Mouse (Mus musculus): ENCODE results near the gene Tsga10ip.

Tsga10ip gene

DNA sequence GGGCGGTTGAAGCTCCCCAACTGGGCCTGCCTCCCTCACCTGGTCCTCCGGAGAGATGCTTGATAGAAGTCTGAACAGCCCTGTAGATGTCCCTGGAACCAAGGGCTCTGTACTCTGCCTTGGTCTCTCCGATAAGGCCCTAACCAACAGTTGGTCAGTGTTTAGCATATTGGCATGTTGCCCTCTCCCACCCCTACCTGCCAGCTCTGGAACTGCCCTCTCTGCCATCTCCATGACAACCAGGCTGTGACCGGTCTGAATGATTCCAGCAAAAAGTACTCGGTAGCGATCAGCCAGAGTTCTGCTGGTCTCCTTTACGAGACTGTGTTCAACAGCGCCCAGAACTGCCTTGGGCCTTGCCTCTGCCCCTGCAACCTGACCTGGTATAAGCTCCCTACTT, at the start of gene Tsga10ip:
Tsga10ip (minus strand) TSS at position 234 of the 400 bp plus-strand sequence.
- no peak for DNase-seq (ENCODE audit: low read depth, low spot score)

DNA sequence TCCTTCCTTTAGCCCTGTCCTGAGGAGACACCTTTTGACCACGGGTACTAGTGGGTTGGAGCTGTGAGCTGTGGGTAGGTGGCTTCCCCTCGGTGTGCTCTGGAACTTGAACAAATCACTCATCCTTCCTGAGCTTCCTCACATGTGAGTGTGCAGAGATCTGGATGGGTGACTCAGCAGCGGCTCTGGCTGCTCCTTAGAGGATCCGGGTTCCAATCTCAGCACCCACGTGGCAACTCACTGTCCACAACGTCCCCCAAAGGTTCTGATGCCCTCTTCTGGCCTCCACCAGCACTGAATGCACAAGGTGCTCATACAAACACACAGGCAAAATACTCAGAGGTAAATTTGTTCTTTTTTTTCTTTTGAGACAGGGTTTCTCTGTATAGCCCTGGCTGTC, 49.4 kb upstream of the Tsga10ip start:
- no peak for DNase-seq (ENCODE audit: low read depth, low spot score)

DNA sequence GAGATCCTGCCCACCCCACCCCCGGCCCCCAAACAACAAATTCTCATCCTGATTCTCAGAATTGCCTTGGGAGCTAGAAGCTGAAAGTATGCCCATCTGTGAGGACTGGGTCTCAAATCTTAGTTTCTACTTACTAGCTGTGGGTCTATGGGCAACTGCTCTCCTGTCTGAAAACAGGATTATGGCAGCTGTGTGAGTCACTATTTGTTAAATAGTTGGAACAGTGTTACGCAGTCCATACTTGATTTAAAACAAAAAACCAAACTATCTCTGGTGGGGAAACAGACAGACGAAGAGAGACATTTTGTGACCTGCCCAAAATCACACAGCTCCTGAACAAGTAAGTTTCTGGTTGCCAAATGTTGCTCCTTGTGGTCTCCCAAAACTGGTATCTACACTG, 47.3 kb upstream of the Tsga10ip start:
- no peak for DNase-seq (ENCODE audit: low read depth, low spot score)

DNA sequence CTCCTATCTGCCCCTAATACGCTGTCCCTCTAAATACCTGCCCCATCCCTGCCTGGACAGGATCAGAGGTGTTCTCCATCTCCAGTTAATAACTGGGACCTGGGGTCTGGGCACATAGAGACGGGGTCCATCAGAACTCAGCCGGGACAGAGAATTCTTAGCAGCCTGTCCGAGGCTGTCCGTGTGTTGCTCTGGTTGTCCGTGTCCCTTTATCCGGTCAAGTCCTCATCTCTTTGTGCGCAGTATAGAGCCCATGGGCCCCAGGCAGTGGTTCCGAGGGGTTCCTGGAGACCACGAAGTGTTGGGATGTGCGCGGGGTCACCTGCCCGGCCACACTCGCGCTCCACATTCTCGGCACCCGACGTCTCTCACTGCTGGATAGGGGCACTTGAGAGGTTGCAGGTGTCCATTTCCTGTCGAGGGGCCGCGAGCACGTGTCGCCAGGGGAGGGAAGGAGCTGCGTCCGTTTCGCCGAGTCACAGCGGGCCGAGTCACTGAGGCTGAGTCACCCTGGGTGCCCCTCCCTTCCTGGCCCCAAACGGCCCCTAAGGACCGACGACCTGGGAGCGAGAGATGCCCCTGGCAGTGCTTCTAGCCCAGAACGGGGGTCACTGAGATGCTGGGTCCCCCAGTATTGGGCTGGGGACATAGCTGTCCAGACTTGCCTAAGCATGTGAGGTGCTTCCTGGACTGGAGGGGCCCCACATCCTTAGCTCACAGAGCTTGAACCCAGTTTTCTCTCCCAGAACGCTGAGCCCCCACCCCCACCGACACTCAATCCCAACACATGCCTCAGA, 46.2 kb upstream of the Tsga10ip start:
- peak; percentile 56 for DNase-seq (ENCODE audit: low read depth, low spot score)

DNA sequence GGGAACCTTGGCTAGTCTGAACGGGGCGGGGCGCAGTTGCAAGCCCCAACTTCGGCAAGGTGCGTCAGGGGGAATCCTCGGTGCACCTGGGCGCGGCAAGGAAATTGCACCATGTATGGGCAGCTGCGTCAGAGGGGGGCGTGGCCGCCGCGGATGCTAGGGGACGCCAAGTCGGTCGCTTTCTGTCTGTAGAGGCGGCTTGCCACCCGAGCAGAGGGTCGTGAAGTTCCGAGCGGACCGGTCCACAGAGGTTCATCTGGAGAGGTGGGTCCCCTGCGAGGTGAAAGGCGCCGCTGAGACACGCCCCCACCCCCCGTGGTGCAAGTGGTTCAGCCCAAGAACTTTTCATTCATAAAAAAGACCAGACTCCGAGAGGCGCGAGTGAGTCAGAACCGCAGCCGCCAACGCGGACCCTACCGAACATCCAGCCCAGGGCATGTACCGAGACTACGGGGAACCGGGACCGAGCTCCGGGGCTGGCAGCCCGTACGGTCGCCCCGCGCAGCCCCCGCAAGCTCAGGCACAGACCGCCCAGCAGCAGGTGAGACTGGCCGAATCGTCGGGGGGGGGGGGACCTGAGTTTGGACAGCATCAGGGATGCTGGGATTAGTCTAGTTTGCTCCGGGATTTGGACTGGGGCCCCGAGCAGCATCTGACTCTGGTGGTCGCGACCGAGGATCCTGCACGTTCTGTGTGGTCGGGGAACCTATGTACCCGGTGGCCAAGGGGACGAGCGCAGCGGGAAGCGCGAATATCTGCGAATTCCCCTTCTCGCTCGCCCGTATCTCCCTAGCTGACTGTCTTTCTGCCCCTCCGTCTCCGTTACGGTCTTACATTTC, 45.4 kb upstream of the Tsga10ip start, which contains the start of gene Fosl1:
Fosl1 (plus strand) TSS at position 33 of the 839 bp plus-strand sequence.
- DNase-seq (ENCODE audit: low read depth, low spot score), result peak; percentile 94

DNA sequence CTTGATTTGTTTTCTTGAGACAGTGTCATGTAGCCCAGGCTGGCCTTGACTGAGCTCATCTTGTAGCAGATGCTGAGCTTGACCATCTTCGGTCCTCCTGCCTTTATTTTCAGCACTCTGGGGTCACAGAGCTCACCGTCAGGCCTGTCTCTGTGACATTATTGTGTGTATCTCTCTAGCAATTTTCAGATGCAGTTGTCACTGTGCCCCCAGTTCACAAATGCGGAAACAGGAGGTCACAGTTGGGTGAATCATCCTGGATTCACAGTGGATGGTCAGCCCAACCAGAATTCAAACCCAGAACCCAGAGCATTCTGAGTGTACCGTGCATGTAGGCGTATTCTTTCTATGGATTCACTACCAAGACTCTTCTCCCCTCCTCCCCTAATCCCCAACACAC, 43.4 kb upstream of the Tsga10ip start:
- no peak for DNase-seq (ENCODE audit: low read depth, low spot score)

DNA sequence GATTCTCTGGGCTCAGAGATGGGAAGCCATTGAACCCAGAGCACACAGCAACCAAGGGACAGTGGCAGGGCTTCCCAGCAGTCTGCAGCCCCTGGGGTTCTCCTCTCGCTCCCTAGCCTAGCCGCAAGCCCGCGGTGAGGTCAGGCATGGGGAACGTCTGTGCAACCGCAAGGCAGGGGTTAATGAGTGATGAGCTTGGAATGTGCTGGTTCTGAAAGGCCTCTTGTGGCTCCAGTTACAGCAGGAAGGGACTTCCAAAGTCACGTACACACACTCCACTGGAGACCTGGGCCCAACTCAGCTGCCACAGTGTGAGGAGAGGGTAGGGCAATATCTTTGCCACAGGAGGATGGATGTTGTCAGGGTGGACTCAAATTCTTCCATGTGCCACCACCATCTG, 42.6 kb upstream of the Tsga10ip start:
- DNase-seq (ENCODE audit: low read depth, low spot score), result no peak

DNA sequence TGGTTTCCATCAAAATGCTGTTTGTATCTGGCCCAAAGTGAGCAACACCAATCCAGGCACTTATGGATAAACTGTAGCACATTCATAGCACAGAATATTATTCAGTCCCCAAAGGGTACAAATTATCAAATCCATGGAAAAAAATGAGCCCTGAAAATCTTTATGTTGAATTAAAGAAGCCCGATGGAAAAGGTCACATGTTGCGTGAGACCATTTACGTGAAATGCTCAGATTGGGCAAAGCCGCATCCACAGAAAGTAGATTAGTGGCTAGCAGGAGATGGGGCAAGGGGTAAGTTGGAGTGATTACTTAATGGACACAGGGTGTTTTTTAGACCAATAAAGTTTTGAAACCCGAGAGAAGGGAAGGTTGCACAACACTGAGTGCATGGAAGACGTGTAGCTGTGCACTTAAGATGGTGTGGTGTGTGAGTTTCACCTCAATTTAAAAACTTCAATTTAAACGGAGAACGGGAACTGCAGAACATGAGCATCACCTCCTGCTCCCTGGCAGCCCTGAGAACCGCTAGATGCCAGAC, 42.1 kb upstream of the Tsga10ip start:
- DNase-seq (ENCODE audit: low read depth, low spot score), result no peak

DNA sequence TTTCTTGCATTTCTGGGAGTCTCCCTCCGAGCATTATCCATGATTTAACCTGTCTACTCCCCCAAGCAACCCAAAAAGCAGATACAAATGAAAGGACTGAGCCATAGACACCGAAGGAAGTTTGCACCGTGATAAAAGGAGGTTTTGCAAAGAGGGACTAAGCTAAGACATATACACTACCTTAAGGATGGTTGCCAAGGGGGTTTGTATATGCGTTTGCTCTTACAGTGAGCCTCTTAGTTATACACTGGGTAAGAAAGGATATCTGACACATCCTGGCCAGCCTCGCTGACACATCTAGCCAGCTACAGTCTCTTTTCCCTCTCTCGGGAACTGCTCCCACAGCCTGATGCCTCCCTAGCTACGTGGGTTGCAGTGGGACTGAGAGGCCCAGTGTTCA, 31.6 kb upstream of the Tsga10ip start:
- peak; percentile 14 for DNase-seq (ENCODE audit: low read depth, low spot score)

DNA sequence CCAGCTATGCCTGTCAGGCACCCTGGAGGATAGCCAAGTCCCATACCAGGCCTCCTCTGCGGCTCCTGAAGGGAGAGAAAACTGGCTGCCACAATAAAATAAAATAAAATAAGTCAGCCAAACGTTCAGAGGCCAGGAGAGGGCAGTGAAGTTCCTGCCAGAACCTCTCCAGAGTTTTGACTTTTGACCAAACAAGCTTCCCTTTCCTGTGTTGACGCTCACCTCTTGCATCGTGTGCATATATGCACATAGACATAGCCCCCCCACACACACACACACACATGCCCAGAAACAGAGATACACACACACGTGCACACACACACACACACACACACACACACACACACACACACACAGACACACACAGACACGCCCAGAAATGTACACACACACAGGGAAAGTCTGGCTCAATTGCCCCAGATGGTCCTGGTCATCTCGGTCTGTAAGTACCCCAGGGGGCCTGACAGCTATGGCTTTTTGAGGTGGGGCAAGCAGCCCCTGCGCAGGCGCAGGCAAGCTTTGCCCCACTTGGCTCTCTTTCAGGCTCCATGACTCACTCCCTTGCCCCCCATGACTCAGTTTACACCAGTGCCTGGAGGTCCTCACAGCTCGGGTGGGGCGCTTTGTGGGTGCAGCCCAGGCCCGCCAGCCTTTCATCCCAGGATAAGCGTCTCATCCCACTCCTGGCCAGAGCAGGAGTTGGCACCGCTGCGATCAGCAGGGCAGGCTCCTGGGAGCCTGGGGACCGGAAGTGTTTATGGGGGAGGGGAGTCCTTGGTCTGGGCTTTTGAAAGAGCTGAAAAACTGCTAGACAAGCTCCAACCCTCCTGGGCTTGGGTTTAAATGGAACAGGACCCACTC, 30.9 kb upstream of the Tsga10ip start:
- peak; percentile 75 for DNase-seq (ENCODE audit: low read depth, low spot score)

DNA sequence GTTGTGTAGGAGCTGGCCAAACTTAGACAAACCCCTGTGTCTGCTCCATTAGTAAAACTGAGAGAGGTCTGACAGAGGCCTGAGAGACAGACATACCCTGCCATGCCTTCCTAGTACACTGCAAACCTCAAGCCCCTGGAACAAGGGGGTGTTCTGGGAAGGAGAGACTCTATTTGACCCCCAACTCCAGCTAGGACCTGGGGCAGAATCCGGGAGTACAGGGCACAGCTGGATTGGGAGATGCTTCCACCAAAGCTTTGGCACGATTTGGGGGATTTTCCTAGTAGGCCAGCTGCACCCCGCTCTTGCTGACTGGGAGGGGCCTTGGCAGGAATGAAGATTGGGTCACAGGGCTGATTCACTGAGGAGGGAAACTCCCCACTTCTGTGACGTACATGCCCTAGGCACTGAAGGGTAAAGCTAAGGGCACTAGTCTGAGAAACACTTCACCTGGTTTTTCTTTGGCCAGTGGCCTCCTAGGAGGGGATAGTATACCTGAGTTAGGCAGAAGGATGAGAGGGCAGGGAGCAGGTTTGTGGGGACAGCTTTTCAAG, 29.7 kb upstream of the Tsga10ip start:
- DNase-seq (ENCODE audit: low read depth, low spot score), result peak; percentile 66

DNA sequence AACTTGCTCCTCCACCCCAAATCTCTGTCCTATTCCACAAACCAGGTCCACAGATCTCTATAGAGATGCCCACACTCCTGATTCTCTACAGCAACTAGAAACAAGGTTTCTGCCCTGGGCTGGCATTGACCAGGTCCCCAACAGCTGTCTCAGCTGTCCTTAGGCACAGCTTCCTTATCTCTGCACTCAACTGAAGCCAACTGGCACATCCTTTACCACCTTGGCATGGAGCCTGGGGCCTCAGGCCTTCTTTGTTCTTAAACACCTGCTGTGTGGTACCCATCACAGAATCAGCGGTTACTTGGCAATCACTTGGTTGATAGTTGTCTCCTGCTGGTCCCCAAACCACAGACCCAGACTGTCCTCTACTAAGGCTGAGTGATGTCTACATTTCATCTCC, 28.1 kb upstream of the Tsga10ip start:
- DNase-seq (ENCODE audit: low read depth, low spot score), result no peak

DNA sequence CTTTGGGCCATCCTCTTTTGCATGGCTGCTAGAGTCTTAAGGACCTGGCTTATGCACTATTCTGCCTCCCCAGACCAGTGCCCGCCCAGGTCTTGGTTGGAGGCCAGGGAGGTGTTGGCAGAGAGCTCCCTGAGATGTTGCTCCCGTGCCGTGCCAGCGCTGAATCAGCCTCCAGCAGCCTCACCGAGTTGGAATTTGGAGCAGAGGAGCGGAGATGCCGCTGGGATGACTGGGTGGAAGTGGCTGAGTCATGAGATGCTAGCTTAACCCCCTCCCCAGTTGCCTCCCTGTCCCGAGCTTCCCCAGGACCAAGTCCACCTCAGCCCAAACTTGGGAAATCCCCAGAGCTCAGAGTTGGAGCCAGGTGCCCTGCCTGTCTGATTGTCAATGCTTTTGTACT, 27.5 kb upstream of the Tsga10ip start:
- no peak for DNase-seq (ENCODE audit: low read depth, low spot score)

DNA sequence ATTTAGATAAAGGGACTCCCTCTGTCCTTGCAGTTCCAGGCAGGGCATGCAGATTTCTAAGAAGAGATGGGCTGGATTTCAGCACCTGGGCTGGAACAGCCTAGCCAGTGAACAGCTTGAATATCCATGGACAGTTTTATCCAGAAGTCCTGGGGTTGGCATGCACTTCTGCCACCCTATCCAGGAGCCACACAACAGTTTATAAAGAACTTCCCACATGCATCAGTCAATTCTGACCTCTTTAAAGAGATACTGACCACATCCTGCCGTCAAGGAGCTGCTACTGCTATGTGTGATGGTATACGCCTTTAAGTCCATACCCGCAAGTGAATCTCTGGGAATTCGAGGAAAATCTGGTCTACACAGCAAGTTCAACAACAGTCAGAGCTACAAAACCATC, 26.9 kb upstream of the Tsga10ip start:
- DNase-seq (ENCODE audit: low read depth, low spot score), result no peak

DNA sequence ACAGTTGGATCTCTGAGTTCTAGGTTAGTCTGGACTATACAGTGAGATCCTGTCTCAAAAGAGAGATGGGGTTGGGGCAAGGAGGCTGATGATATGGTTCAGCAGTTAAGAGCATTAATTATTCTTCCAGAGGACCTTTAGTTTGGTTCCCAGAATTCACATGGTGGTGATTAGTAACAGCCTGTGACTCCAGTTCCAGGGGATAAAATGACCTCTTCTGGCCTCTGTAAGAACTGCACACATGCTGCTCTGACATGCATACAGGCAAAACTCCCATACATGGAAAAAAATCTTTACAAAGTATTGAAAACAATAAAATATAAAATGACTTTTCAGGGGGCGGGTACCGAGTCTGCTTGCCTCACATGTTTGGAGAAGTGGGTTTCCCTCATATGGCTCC, 25.8 kb upstream of the Tsga10ip start:
- DNase-seq (ENCODE audit: low read depth, low spot score), result peak; percentile 72

DNA sequence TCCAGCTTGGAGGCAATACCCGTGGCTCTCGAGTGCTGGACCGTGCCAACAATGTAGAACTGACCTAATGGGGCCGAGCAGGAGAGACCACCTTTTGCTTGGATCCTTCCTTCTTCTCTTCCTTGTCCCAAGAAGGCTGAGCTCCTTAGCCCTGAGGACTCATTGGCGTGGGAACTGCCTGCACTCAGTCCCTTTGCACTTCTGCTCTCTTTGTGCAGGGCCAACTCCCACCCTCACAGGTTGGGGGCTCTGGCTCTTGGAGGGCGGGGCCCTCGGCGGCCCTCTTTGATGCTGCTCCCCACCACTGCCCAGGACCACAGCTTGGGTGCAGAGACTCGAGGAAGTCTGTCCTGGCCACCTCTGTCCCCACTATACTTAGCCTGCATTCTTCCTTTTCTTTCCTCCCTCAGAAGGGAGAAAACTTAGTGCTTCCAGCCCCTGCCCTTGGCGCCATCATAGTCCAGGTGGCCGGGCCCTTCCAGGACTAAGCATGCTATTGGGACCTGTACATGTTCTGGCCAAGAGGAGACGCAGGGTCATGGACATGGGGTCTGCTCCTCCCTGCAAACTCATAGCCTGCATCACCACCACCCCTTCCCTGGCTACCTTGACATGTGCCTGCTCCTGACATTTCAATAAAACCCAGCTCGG, 24.4 kb upstream of the Tsga10ip start:
- DNase-seq (ENCODE audit: low read depth, low spot score), result no peak

DNA sequence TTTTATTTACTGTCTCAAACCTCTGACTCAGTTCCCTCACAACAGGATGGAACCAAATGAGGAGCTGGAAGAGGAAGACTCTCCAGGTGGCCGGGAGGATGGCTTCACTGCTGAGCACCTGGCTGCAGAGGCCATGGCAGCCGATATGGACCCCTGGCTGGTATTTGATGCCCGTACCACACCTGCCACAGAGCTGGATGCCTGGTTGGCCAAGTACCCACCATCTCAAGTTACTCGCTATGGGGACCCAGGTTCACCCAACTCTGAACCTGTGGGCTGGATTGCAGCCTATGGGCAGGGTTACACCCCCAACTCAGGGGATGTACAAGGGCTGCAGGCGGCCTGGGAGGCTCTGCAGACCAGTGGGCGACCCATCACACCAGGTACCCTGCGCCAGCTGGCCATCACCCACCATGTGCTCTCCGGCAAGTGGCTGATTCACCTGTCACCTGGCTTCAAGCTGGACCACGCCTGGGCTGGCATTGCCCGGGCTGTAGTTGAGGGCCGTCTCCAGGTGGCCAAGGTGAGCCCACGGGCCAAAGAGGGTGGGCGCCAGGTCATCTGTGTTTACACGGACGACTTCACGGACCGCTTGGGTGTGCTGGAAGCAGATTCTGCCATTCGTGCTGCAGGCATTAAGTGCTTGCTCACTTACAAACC, 23.7 kb upstream of the Tsga10ip start:
- no peak for DNase-seq (ENCODE audit: low read depth, low spot score)

DNA sequence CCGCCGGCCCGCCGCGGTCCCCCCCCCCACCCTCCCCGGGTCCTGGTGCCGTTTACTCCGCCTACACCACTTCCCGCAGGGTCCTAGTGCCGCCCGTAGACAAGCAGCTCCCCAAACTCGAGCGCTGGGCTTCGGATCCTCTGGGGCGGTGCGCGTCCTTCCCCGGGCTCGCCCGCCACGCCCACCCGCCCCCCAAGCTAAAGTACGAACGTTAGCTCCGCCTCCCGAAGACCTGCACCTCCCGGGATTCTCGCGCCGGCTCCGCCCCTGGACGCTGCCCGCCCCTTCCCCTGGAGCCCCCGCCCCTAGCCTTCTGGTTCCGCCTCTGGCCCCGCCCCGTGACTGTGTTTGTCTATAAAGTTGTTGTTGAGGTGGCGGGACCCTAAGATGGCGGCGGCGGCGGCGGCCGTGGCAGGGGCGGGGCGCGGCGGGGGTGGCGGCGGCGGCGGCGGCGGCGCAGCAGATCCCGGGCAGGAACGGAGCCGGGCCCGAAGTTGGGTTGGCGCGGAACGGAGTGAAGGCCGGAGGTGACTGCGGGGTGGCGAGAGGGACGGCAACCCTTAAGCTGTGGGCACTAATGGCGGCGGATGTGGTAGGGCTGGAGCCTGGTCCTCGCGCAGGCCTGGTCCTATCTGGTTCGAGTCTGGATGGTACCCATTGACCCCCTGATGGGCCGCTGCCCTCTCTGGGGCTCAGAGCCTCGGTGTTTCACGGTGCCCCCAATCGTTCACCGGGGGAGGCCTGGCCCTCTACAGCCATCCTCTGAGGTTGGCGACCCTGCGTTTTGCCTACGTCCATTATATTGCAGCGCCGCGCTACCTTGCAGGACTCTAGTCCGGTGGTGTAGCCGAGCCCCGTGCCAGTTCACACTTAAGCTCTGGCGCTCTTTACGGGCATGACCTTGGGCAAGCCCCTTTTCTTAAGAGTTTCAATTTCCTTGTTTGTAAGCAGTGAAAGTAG, 22.7 kb upstream of the Tsga10ip start, which contains the start of the genes Drap1 and AI837181:
Drap1 (minus strand) TSS at position 198 of the 960 bp plus-strand sequence.
AI837181 (plus strand) TSS at position 363 of the 960 bp plus-strand sequence.
- peak; percentile 97 for DNase-seq (ENCODE audit: low read depth, low spot score)

Data from CD4-positive, CD25-positive, alpha-beta regulatory T cell, adult 2 months (primary cell).